Mouse (Mus musculus) thymus, postnatal 14 days (tissue): ENCODE data around the gene Slc43a3.
"Not testable (repeated sequence)": the region's sequence is repeated elsewhere in the genome, so short reads cannot be mapped to it uniquely, and the experiment has no call there.

Experiments used
- DNase-seq: peaks from one replicate; pipeline ENCODE4 v3.0.0; 2021

The Slc43a3 gene

DNA sequence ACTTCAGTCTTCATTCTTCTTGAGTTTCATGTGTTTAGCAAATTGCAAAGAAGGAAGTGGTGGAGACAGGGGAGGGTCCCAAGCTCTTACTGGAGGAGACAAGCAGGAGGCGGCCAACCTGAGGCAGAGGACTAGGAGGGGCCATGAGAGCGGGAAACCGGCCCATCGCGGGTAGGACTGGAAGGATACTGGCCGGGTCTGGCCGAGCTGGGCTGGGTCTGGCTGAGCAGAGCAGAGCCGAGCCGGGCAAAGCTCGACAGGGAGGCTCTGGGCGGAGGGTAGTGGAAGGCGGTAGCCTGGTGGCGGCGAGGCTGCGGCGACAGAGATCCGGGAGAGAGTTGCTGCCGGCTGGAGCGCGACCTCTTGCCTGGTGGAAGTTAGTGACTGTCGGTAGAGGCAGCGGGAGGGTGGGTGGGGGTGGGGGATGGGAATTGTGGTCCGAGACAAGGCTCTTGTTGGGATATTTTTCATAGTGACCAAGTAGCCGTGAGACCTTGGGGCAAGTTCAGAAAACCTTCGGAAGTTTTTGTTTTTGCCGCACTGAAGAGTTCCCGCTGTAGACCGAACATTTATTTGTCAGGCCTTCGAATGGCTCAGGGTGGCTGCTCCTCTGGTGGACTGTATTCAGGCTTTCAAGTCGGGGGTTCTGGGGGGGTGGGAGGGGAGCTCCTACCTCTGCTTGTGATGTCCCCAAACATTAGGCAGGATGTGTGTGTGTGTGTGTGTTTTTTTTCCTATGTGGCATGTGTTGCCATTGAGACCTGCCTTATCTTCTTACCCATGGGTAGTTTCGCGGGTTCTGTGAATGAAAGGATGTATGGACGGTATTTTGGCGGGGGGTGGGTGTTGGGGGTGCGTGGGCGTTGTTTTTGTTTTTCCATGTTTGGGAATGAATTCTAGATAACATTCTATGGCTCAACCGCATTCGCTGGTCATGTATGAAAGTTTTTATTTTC is at the start of gene Slc43a3:
Gene Slc43a3 (plus strand): TSS at position 106 of the 956 bp plus-strand sequence.
- DNase-seq: peak; percentile 70

DNA sequence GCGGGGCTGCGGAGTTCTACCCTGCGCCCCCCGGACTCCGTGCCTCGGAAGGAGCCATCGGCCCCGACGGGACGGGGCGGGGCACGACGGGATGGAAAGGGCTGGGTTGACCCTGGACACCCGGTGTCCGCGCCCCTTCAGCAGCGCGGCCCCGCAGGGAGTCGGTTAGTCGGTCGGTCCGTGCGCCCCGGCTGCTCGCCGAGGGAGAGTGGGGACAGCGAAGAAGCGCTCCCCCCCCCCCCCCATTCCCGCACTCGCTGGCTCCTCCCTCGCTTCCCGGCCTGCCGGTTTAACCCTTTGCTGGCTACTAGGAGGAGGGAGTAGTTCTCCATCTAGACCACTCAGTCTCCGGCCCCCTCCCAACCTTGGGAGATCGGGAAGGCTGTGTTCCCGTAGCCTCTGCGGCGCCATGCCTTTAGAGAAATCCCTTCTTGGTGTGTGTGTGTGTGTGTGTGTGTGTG is 49.5 kb upstream of the Slc43a3 start:
- DNase-seq: no peak

DNA sequence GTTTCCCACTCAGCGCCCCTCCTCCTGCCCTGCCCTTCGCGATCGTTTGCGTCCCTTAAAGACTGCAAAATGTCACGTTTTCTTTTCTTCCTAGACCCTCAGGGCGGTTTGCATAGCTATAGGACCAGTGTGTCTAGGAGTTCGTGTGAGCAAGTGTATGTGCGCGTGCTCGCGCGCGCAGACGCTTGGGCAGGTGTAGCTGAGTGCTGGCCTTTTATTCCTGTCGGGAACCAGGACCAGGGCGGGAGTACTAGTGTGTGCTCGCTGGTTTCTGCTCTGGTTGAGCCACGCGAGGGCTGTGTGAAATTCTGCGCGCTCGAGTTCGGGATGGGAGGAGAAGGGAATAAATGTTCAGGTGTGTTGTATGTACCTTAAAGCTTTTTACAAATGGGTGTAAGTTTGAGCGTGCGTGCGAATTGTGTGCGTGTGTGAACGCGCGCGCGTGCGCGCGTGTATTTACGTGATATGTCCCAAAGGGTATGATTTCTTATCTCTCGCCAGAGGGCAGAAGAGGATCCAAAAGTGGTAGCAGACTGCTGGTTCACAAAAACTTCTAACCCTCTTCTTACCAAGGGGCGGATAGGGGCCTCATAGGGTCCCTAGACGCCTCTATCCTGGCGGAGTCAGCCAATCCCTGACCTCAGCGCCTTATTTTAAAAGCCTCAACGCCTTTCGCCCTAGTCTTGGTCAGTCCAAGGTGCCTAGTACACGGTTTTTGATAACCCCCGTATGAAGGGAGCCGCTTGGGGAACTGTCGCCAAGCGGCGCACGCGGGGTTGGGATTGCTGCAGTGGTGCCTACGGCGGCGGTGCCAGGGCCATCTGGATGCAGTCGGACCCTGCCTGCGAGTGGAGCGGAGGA is 48.7 kb upstream of the Slc43a3 start:
- peak; percentile 48 for DNase-seq

DNA sequence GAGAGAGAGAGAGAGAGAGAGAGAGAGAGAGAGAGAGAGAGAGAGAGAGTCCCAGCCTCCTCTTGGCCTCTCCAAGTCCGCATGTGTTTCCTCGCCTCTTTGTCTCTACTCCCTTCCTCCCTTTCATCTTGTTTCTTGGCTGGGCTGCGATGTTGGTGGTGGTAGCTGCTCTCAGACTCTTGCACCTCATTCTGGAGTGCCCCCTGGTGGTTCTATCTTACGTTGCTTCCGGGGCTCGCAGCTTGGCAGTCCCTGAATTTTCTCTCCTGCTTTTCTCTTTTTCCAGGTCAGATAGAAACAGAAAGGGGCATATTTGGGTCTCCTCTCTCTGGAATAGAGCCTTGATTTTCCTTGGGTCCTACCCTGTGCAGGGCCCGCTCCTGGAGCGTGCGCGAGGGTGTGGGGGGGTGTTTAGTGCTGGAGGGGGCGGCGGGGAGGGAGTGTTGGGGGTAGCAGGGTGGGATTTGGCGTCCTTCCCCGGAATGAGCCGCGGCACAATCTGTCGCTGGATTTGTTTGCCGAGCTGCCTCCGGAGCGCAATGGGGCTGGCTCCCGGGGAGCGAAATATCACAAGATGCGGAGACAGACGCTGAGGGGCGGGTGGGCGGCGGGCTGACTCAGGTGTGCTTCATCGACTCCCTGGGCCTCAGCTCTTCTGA is 47.6 kb upstream of the Slc43a3 start:
- DNase-seq: peak; percentile 85

DNA sequence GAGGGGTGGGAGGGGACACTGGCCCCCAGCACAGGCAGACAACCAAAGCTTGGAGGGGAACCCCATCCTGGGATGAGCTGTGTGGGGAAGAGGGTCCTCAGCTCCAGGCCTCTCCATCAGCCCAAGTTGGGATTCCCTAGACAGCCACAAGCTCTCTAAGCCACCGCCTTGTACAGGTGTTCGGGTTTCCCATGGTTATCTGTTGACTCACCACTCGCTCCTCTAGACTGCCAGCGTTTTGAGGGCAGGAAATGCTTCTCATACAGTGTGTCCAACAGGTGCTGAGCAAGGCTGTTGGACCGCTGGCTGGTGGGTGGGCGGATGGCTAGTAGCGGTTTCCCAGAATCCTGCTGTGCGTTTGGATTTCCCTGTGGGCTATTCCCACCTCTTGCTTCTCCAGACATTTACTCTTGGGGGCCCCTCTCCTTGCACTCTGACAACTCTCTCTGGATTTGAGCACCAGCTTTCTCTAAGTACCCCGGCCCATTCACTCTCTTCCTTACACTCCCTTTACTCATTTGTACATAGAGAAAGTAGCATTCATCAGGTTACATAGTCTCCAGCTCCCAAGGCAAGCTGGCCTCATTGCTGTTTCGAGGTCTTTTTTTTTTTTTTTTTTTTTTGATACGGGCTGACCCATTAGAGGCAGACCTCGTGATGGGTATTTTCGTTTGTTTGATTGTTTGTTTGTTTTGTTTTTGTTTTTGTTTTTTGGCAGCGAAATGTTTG is 46.9 kb upstream of the Slc43a3 start:
- DNase-seq: no peak

DNA sequence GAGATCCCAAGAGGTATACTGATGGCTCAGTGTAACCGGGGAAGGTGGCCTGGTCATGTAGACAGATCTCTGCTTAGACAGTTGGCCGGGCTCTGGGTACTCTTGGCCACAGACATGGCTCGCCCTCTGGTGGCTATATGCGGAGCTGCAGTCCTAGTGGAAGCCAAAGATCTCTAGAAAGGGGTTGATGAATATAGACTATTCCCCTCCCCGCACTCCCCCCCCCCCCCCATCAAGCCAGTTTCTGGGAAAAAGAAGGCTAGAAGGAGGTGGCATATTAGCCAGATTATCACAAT is 46.4 kb upstream of the Slc43a3 start:
- DNase-seq: peak; percentile 75

DNA sequence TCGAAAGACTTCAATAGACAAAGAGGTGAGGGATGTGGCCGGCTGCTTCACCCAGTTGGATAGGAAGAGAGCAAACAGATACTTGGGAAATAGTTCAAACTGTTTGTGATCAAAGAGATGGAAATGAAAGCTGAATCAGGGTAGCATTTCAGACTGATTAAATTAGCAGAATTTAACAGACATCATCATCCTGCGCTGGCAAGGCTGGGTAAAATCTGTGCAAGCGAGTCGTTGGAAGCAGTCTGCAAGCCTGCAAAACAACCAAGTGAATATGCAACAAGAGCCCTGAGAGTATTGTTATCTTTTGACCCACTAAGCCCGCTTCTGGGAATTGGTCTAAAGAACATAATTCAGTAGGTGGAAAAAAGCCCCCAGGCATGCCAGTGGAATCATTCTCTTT is 43.0 kb upstream of the Slc43a3 start:
- no peak for DNase-seq

DNA sequence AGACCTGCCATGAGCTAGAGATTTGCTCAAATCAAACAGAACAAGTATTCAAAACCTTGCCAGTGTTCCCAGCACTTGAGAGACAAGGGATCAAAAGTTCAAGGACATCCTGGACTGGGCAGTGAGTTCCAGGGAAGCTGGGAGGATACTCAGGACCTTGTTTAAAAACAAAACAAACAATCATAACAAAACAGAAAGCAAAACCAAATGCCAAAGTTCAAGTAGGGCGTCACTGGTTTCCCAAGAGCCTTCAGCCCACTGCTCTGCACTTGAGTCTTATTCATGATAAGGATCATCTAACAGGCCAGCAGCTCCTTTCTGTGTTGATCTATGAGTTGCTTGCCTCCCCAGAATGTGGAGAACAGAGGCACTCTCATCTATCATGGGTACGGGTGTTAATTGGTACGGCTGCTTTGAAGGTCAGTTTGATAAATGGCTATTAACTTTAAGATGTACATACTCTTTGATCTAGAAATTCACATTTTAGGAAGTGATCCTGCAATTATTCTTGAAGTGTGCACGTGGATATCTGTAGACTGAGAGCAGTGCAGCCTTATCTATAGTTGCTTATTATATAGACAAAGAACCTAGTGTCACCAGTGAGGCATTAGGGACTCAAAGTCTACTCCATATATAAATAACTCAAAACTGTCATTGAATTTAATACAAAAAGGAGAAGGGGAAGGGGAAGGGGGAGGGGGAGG is 40.7 kb upstream of the Slc43a3 start:
- no peak for DNase-seq

DNA sequence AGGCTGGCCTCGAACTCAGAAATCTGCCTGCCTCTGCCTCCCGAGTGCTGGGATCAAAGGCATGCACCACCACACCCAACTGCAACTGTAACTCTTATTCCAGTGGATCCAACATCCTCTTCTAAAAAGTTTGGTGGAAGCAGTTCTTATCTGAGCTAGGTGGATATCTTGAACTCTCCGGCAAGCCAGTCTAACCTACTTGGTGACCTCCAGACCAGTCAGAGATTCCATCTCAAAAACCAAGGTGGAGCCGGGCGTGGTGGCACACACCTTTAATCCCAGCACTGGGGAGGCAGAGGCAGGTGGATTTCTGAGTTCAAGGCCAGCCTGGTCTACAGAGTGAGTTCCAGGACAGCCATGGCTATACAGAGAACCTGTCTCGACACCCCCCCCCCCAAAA is 39.7 kb upstream of the Slc43a3 start:
- not testable (repeated sequence) for DNase-seq

DNA sequence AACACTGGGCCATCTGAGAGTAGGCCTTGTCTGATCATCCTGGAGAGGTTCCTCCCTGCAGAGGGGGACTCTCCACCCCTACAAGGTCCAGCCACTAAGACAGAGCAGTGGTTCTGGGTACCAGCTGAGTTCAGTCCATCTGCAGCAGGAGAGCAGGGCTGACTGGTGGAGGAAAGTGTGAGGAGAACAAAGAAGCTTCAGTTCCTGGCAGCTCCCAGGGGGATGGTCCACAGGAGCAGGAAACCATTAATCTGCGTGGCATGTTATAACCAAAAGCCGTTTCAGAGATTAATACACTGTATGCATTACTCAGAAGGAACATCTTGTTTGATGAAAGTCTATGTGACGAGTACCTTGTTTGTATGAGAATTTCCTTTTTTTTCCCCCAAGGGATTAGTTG is 23.7 kb upstream of the Slc43a3 start:
- DNase-seq: no peak

DNA sequence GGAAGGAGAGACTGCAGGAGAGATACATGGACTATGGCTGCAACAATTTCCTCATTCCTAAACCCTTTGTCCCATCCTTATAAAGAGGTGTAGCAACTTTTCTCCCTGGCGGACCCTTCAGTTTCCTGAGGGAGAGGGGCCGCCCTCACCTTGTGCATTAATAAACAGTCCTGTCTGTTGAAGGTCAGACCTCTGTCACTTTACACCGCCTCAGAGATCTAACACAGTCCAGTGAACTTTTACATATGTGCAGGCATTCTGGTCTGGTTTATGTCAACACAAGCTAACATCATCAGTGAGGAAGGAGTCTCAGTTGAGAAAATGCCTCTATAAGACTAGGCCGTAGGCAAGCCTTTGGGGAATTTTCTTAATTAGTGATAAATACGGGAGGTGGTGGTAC is 22.5 kb upstream of the Slc43a3 start:
- DNase-seq: no peak

DNA sequence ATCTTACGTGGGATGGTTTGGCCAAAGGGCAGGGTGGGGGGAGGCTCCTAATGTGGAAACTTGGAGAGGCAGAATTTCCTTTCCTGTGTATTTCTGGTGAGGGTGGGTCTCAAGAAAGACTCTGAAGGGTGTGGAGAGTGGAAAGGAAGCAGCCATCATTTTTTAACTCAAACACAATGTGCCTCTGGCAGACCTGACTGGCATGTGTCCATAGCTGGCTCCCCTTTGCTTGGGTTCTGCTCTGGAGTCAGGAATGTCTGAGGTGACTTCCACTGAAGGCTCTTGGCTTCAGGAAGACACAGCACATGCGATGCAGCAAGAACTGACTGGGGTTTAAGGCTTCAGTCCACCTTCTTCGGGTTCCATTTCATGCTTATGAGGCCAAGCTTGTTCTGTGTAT is 21.0 kb upstream of the Slc43a3 start:
- DNase-seq: no peak

DNA sequence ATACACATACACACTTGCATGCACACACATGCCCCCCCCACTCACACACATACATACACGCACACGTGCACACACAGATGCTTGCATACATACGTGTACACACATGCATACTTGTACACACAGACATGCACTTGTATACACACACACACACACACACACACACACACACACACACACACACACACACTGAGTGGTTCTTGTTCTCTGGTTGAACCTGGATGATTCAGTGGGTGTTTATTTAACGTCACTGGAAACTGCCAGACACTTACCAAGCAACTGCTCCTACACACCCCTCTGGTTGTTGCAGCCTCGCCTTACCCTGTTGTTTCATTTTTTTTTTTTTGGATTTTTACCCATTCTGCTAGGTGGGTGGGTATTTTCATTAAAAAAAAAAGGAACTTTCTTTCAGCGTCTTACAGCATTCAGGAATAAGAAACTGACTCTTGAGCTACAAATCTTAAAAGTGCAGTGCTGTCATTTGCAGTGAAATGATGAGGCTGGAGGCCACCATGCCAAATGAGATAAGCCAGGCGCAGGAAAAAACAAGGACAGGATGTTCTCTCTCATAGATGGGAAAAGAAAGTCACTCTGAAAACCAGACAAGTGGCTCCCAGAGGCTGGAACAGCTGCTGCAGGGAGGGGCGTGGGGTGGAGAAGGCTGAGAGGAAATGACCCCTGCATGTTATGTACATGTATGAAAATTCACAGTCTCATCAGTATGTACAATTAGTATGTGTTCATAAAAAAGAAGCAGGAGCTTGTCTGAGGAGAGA is 19.6 kb upstream of the Slc43a3 start:
- no peak for DNase-seq

DNA sequence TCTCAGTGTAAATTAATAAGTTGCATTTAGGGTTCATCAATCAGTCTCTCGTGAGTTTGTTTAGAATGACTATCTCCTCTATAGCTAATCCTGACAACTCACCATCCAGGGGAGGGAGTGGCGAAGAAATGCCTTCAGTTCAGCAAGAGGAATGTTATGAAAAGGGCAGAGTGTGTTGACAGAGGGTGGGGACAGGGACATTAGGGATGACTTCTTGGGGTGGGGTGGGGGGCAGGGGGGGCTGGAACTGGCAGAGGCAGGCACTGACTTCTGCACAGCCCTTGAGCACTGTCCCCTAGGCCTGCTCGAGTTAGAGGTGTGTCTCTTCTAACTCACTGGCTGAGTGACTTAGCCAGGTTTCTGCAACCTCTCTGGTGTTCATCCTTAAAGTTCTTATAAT is 18.2 kb upstream of the Slc43a3 start:
- no peak for DNase-seq

DNA sequence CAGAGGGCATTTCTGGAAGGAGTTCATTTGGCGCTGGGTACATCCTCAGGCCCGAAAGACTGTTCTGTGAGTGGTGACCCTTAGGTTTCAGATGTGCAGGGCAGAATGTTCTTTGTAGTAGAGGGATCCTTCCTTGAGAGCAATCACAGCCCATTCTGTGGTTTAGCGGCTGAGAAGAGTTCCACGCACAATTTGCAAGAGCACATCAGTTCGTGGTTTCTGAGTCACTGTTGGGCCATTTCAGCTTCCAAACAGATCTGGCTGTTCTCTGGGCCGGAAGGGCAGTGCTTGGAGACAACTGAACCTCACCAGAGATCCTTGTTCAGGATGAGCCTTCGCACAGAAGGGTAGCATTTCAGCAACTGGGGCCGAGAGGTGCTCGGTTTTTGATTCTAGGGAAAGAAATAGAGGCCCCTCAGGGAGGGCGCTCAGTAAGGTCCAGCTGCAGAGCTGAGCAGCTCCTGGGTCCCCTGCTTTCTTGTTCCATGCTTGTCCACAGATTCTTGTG is 16.7 kb upstream of the Slc43a3 start:
- no peak for DNase-seq

DNA sequence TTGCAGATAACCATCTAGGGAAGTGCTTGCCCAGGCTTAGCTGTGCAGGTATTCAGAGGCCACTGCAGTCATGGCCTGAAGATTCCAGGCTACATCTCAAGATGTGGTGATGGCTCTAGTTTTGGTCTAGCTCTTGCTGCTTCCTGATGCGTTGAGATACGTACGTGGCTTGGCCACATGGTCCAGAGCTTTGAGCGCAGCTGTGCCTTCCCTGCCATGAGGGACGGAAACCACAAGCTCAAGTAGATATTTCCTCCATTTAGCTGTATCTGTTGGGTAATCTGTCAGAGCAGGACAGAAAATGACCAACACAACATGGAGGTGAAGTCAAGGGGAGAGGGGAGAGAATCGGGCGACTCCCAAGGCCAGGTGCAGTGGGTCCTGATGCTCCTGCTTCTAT is 6.2 kb upstream of the Slc43a3 start:
- no peak for DNase-seq

DNA sequence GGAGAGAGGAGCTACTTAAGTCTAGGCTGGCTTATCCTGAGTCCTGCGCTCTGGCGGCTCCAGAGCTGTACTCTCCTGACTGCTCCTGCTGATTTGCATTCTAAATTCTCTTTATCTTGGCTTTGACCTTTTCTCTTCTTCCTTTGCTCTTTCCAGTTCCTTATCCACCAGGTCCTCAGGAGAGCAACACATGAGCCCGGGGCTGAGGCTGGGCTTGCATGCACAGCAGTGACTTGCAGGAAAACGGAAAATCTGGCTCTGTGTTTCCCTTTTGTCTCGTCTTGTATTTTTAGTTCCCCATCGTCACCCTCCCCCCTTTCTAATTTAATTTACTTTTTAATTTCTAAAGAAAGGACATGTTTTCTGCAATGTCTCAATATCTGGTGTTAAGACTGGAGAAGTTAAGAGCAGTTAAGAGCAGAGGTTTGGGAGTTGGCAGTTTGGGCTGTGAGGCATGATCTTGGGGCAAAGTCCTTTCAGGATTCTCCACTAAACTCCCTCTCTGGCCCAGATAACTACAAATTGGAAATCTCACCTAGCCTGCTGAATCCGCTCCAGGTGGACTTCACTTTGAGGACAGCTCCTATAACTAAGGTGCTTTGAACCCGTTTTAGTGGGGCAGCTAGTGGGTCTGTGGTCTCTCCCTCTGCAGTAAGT is 2.3 kb upstream of the Slc43a3 start:
- DNase-seq: no peak

DNA sequence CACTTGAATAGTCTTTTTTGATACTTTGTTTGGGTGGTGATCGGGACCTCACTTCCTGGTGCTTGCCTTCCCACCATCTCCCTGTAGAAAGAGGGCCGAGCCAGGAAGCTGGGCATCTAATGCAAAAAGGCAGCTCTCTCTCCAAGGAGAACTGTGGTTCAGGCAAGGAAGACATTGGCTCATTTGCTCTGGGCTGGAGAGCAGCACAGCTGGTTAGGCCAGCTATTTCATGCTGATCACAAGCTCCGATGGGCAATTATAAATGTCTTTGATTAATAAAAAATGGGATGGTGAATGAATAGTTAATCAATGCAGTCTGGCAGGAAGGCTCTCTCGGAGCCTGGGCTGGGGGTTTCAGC is 1.8 kb upstream of the Slc43a3 start:
- no peak for DNase-seq

DNA sequence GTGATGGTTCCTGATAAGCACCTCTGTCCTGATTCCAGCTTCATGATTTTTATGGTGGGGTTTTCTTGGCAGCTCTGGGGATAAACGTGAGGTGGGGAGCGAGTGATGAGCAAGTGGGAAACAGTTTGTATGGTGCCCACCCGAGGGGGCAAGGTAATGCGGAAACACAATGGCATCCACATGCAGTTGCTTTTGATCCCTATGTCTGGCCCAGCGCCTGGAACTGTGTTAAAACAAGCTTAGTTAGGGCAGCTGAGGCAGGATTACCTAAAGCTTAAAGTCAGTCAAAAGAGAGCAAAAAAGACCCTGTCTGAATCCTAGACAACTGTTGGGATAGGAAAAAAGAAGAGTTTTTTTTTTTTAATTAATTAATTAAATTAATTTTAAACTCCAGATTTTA is 1.3 kb upstream of the Slc43a3 start:
- DNase-seq: no peak

DNA sequence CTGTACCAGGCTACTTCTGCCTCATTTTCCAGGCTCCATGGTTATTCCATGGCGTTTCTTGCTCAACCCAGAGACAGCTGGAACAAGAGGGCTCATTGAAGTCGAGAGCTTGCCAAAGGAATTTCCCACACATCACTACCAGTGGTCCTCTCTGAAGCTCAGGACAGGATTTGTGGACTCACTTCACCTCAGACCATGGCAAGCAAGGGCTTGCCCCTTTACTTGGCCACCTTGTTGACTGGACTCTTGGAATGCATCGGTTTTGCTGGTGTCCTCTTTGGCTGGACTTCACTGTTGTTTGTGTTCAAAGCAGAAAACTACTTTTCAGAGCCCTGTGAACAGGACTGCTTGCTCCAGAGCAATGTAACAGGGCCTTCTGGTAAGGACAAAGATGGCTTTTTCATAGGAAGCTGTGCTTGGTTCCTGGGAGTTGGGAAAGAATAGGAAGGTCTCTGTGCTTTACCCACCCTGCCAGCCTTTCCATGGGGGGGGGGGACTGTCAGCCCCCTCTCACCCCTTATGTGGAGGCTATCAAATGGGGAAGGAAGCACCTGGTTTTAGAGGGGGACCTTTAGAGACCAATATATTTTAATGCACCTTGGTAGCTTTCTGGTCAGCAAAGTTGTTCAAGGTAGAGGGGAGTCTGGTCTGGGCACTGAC is 1.2 kb downstream of the Slc43a3 start:
- DNase-seq: no peak
